In the genomic region with DNA sequence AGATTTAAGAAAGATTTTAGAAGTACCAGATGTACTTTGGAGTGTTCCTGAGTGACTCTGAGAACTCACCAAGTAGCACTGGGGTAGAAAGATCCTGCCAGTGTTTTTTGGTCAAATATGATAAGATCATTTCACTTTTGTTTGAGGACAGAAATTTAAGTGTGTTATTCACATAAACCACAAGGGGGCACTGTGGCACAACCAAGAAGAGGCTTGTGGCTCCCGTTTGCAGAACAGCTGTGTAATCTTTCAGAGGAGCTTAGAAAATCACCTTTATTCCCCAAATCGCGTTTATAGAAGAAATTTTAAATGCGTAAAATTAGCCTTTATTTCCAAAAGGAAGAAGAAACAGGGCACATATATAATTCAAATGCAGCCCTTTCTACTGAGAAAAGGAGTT, we compare ENCODE assay signal across 10 mouse cellular contexts.
DNase-seq lines count a peak whose midpoint lies in the region; ATAC-seq and TF ChIP-seq lines count a peak whose summit lies in the region.
"Had no signal": no experiment of that assay in that cellular context is flagged by ENCODE, and none has a peak within 500 bp of the region (broad histone marks: within the 10 kb centered on the region; RNA-seq: fewer than 3 reads in every experiment).

No protein-coding gene starts in this region.

- peak; percentile 14 for DNase-seq in gastrocnemius, postnatal 14 days
- DNase-seq in gastrocnemius, adult 8-10 months (ENCODE audit: low spot score in 2 of 2), result no peak
- DNase-seq in spleen, adult 2 months (ENCODE audit: low read depth in 1 of 2, low spot score in 2 of 2), result peak in 1 of 2 experiments; percentile 28
- no peak for DNase-seq in spleen, adult 12 weeks (ENCODE audit: low spot score)
- DNase-seq in cerebellum, adult 8-10 months, result peak; percentile 15
- peak; percentile 27 for DNase-seq in large intestine, adult 2 months (ENCODE audit: low read depth, low spot score)
- peak; percentile 88 for DNase-seq in midbrain, postnatal 0 days (ENCODE audit: low spot score)

- no peaks in the 10 kb centered on the region for H3K9me3 ChIP-seq in midbrain, postnatal 0 days (ENCODE audit: low read length)
- H3K9me3 ChIP-seq in forebrain, embryonic 16.5 days (ENCODE audit: control insufficient read depth, low read length), result no peaks in the 10 kb centered on the region
- H3K9me3 ChIP-seq: embryonic facial prominence, embryonic 12.5 days; liver, embryonic 15.5 days had no signal

- H3K27ac ChIP-seq in spleen, adult 2 months (ENCODE audit: insufficient read depth, low read length), result no peak overlapping the region
- no peak overlapping the region for H3K27ac ChIP-seq in midbrain, postnatal 0 days (ENCODE audit: low read depth, low read length)
- H3K27ac ChIP-seq in forebrain, embryonic 16.5 days (ENCODE audit: low read length), result no peak overlapping the region
- H3K27ac ChIP-seq: embryonic facial prominence, embryonic 12.5 days; liver, embryonic 15.5 days had no signal

- ATAC-seq in midbrain, postnatal 0 days (ENCODE audit: low FRiP score), result no peak
- ATAC-seq in forebrain, embryonic 16.5 days, result no peak

- 4% methylated on average over 4 of the region's 4 CpGs for WGBS in spleen, adult 2 months
- 3% methylated on average over 4 of the region's 4 CpGs for WGBS in large intestine, adult 2 months
- 2% methylated on average over 4 of the region's 4 CpGs for WGBS in midbrain, postnatal 0 days
- 7% methylated on average over 4 of the region's 4 CpGs for WGBS in forebrain, embryonic 16.5 days

- intact Hi-C loops in gastrocnemius, postnatal 14 days (cut with DNase I; ENCODE audit: low total_unique reads), result loop anchor here (10.0 kb wide), 1 partner anchor 1080 kb away; no protein-coding TSS in a partner anchor

- no peaks in the 10 kb centered on the region for H3K27me3 ChIP-seq in spleen, adult 2 months (ENCODE audit: control insufficient read depth, insufficient read depth, low read length)
- H3K27me3 ChIP-seq in midbrain, postnatal 0 days (ENCODE audit: insufficient read depth, low read length), result no peaks in the 10 kb centered on the region
- H3K27me3 ChIP-seq in forebrain, embryonic 16.5 days (replicated peaks; ENCODE audit: control insufficient read depth, insufficient read depth, low read length), result no peaks in the 10 kb centered on the region
- H3K27me3 ChIP-seq: liver, embryonic 15.5 days had no signal

- H3K36me3 ChIP-seq in spleen, adult 2 months (ENCODE audit: control insufficient read depth, insufficient read depth, low read length), result no peaks in the 10 kb centered on the region
- H3K36me3 ChIP-seq in midbrain, postnatal 0 days (ENCODE audit: insufficient read depth, low read length), result no peaks in the 10 kb centered on the region
- H3K36me3 ChIP-seq in forebrain, embryonic 16.5 days (ENCODE audit: control insufficient read depth, insufficient read depth), result no peaks in the 10 kb centered on the region
- H3K36me3 ChIP-seq: embryonic facial prominence, embryonic 12.5 days; liver, embryonic 15.5 days had no signal

- H3K4me3 ChIP-seq in spleen, adult 2 months (ENCODE audit: extremely low read depth, insufficient read depth, insufficient read length), result no peak overlapping the region
- no peak overlapping the region for H3K4me3 ChIP-seq in midbrain, postnatal 0 days (ENCODE audit: low read depth, low read length)
- no peak overlapping the region for H3K4me3 ChIP-seq in forebrain, embryonic 16.5 days (replicated peaks; ENCODE audit: low read length)
- H3K4me3 ChIP-seq: embryonic facial prominence, embryonic 12.5 days; liver, embryonic 15.5 days had no signal

- peak; percentile 45; the same call in 1 of the 2 replicates for TF ChIP-seq CTCF in spleen, adult 2 months (IDR thresholded peaks at IDR 0.05; ENCODE audit: extremely low read depth, insufficient read depth, insufficient read length, insufficient replicate concordance)
- TF ChIP-seq CTCF in midbrain, postnatal 0 days (IDR thresholded peaks at IDR 0.05), result peak; percentile 91

- H3K9ac ChIP-seq in midbrain, postnatal 0 days (replicated peaks; ENCODE audit: low read length, poor library complexity, severe bottlenecking), result no peak overlapping the region
- no peak overlapping the region for H3K9ac ChIP-seq in forebrain, embryonic 16.5 days (replicated peaks; ENCODE audit: low read depth, low read length)
- H3K9ac ChIP-seq: embryonic facial prominence, embryonic 12.5 days; liver, embryonic 15.5 days had no signal

- no peak for TF ChIP-seq POLR2A in spleen, adult 2 months (IDR thresholded peaks at IDR 0.05; ENCODE audit: low read depth, low read length)

- peaks cover 2% of the 10 kb centered on the region for H3K4me1 ChIP-seq in spleen, adult 2 months (ENCODE audit: control insufficient read depth, insufficient read depth, insufficient read length)
- no peaks in the 10 kb centered on the region for H3K4me1 ChIP-seq in midbrain, postnatal 0 days (ENCODE audit: insufficient read depth, low read length)
- peaks cover 1% of the 10 kb centered on the region; the same call in 1 of the 2 replicates for H3K4me1 ChIP-seq in forebrain, embryonic 16.5 days (replicated peaks; ENCODE audit: control insufficient read depth, insufficient read depth, low read length)
- H3K4me1 ChIP-seq: embryonic facial prominence, embryonic 12.5 days; liver, embryonic 15.5 days had no signal

- no peak overlapping the region for H3K4me2 ChIP-seq in midbrain, postnatal 0 days (ENCODE audit: low read depth, low read length, poor library complexity, severe bottlenecking)
- H3K4me2 ChIP-seq in forebrain, embryonic 16.5 days (ENCODE audit: low read length), result no peak overlapping the region
- H3K4me2 ChIP-seq: embryonic facial prominence, embryonic 12.5 days; liver, embryonic 15.5 days had no signal

Comparison
In these comparisons a context has a peak if more than half of its experiments do, and no peak if none do; other contexts are left out.
1. DNase-seq: peak in gastrocnemius, postnatal 14 days (single experiment), cerebellum, adult 8-10 months (single experiment), large intestine, adult 2 months (single experiment) and midbrain, postnatal 0 days (single experiment); none in gastrocnemius, adult 8-10 months (0 of 2) and spleen, adult 12 weeks (single experiment).